Mouse (Mus musculus) embryonic stem cell, embryonic (primary cell): ENCODE data around the gene Dmpk.

Experiments used
- CTCF ChIA-PET, 4 experiments: fragments of 300-600 bp in 2 of 4; fragments of 350-600 bp in 2 of 4; sonication (Branson Sonifier 250); formaldehyde crosslinking; loops; one replicate each; lab custom pipeline; 2022; ENCODE audit warnings: inconsistent platforms in 2 of 4; lab: Charles Lee
- POLR2A ChIA-PET, 4 experiments: fragments of 300-600 bp in 2 of 4; fragments of 350-600 bp in 2 of 4; sonication (Branson Sonifier 250); formaldehyde crosslinking; loops; one replicate each; lab custom pipeline; 2022; ENCODE audit warnings: antibody characterized with exemption in 4 of 4, inconsistent platforms in 1 of 4; lab: Charles Lee

The Dmpk gene

GRCm38 (mm10) chr7:19084277-19084771 lies 675 bp downstream of the Dmpk start:
- POLR2A ChIA-PET, result interaction anchor here in 3 of 4 experiments (0.7 to 18.1 kb wide), 10 partner anchors 7 to 81 kb away, joined by 3 to 172 read pairs (median 4); partner anchors contain the start of genes Six5 (in 2 of the 3), Dmwd (in 1 of the 3) and Fbxo46 (in 1 of the 3)
- CTCF ChIA-PET, result interaction anchor here (0.9 to 15.2 kb wide), 11 partner anchors 9 to 80 kb away, joined by 3 to 356 read pairs (median 5); partner anchors contain the start of genes Dmwd (in 1 of the 4) and Fbxo46 (in 1 of the 4)

GRCm38 (mm10) chr7:19084921-19085473 lies 1.3 kb downstream of the Dmpk start:
- POLR2A ChIA-PET, result interaction anchor here in 3 of 4 experiments (0.5 to 18.1 kb wide), 11 partner anchors 7 to 82 kb away, joined by 3 to 172 read pairs (median 3); partner anchors contain the start of genes Dmwd (in 2 of the 3), Six5 (in 2 of the 3) and Rsph6a (in 1 of the 3)
- CTCF ChIA-PET, result interaction anchor here (0.6 to 15.2 kb wide), 11 partner anchors 8 to 193 kb away, joined by 3 to 356 read pairs (median 5); partner anchors contain the start of genes Dmwd (in 1 of the 4) and Fbxo46 (in 1 of the 4)

- POLR2A ChIA-PET, result interaction anchor here in 3 of 4 experiments (0.5 to 18.1 kb wide), 15 partner anchors 7 to 143 kb away, joined by 3 to 172 read pairs (median 4); partner anchors contain the start of genes Dmwd (in 2 of the 3), Six5 (in 2 of the 3), Fbxo46 (in 1 of the 3) and Mypop (in 1 of the 3)
- CTCF ChIA-PET, result interaction anchor here in 3 of 4 experiments (0.6 to 15.2 kb wide), 14 partner anchors 8 to 432 kb away, joined by 3 to 356 read pairs (median 4); partner anchors contain the start of genes Dmwd (in 1 of the 3), Fbxo46 (in 1 of the 3), Mypop (in 1 of the 3) and Nkpd1 (in 1 of the 3)
Observed at GRCm38 (mm10) chr7:19085495-19085894, 1.8 kb downstream of the Dmpk start.

- POLR2A ChIA-PET, result interaction anchor here in 3 of 4 experiments (0.5 to 18.1 kb wide), 18 partner anchors 7 to 182 kb away, joined by 3 to 172 read pairs (median 4); partner anchors contain the start of genes Dmwd (in 2 of the 3), Six5 (in 2 of the 3), Fbxo46 (in 1 of the 3) and Mypop (in 1 of the 3)
- CTCF ChIA-PET, result interaction anchor here in 3 of 4 experiments (0.6 to 15.2 kb wide), 14 partner anchors 8 to 432 kb away, joined by 3 to 356 read pairs (median 4); partner anchors contain the start of genes Dmwd (in 1 of the 3), Mypop (in 1 of the 3), Nkpd1 (in 1 of the 3) and Rsph6a (in 1 of the 3)
Observed at GRCm38 (mm10) chr7:19086042-19086441, 2.4 kb downstream of the Dmpk start.

GRCm38 (mm10) chr7:19086760-19087159 lies 3.1 kb downstream of the Dmpk start:
- CTCF ChIA-PET, result interaction anchor here in 3 of 4 experiments (0.9 to 15.2 kb wide), 5 partner anchors 14 to 77 kb away, joined by 3 to 356 read pairs (median 6); partner anchors contain the start of gene Dmwd (in 1 of the 3)

GRCm38 (mm10) chr7:19088813-19089212 lies 5.2 kb downstream of the Dmpk start:
- CTCF ChIA-PET, result interaction anchor here (0.5 to 15.2 kb wide), 38 partner anchors 8 to 212 kb away, joined by 3 to 356 read pairs (median 4); partner anchors contain the start of genes Rsph6a (in 3 of the 4), Dmwd (in 2 of the 4), Fbxo46 (in 1 of the 4) and Gm4969 (in 1 of the 4)
- POLR2A ChIA-PET, result interaction anchor here in 3 of 4 experiments (0.6 to 18.1 kb wide), 13 partner anchors 8 to 152 kb away, joined by 3 to 172 read pairs (median 3); partner anchors contain the start of genes Dmwd (in 2 of the 3), Fbxo46 (in 1 of the 3) and Rsph6a (in 1 of the 3)

More at GRCm38 (mm10) chr7:19086760-19087159, 3.1 kb downstream of the Dmpk start:
- POLR2A ChIA-PET, result interaction anchor here in 2 of 4 experiments (0.6 to 18.1 kb wide), 11 partner anchors 10 to 183 kb away, joined by 3 to 172 read pairs (median 4); partner anchors contain the start of genes Dmwd (in 2 of the 2), Fbxo46 (in 1 of the 2) and Rsph6a (in 1 of the 2)

GRCm38 (mm10) chr7:19091913-19092312 lies 8.3 kb downstream of the Dmpk start:
- CTCF ChIA-PET, result interaction anchor here (0.9 to 15.2 kb wide), 40 partner anchors 8 to 386 kb away, joined by 3 to 356 read pairs (median 6); partner anchors contain the start of genes Dmwd (in 3 of the 4), Dmpk (in 2 of the 4), Rsph6a (in 2 of the 4) and Eml2 (in 1 of the 4)
- POLR2A ChIA-PET, result interaction anchor here (0.7 to 18.1 kb wide), 35 partner anchors 8 to 217 kb away, joined by 3 to 172 read pairs (median 5); partner anchors contain the start of genes Rsph6a (in 3 of the 4), Dmpk (in 2 of the 4), Dmwd (in 2 of the 4) and Fbxo46 (in 2 of the 4)

GRCm38 (mm10) chr7:19092381-19093173 lies 8.9 kb downstream of the Dmpk start:
- ChIA-PET POLR2A (interaction anchor here (0.5 to 18.1 kb wide), 60 partner anchors 8 to 870 kb away, joined by 3 to 172 read pairs (median 5); partner anchors contain the start of genes Rsph6a (in 4 of the 4), Dmwd (in 3 of the 4), Dmpk (in 2 of the 4) and Fbxo46 (in 2 of the 4)), CTCF (interaction anchor here (0.6 to 15.2 kb wide), 79 partner anchors 9 to 580 kb away, joined by 3 to 356 read pairs (median 6); partner anchors contain the start of genes Rsph6a (in 4 of the 4), Dmwd (in 3 of the 4), Dmpk (in 2 of the 4) and Eml2 (in 2 of the 4))

GRCm38 (mm10) chr7:19093174-19093521 lies 9.5 kb downstream of the Dmpk start:
- CTCF ChIA-PET, result interaction anchor here (0.6 to 15.2 kb wide), 87 partner anchors 9 to 579 kb away, joined by 3 to 356 read pairs (median 5); partner anchors contain the start of genes Rsph6a (in 4 of the 4), Dmpk (in 3 of the 4), Dmwd (in 3 of the 4) and Eml2 (in 2 of the 4)
- POLR2A ChIA-PET, result interaction anchor here (0.5 to 18.1 kb wide), 71 partner anchors 7 to 871 kb away, joined by 3 to 172 read pairs (median 5); partner anchors contain the start of genes Rsph6a (in 4 of the 4), Dmwd (in 3 of the 4), Dmpk (in 2 of the 4) and Fbxo46 (in 2 of the 4)

GRCm38 (mm10) chr7:19093537-19094385 lies 10.1 kb downstream of the Dmpk start:
- ChIA-PET POLR2A (interaction anchor here in 3 of 4 experiments (0.5 to 18.1 kb wide), 71 partner anchors 8 to 871 kb away, joined by 3 to 172 read pairs (median 5); partner anchors contain the start of genes Dmwd (in 3 of the 3), Fbxo46 (in 3 of the 3), Rsph6a (in 3 of the 3) and Dmpk (in 2 of the 3)), CTCF (interaction anchor here (0.6 to 15.2 kb wide), 82 partner anchors 8 to 295 kb away, joined by 3 to 356 read pairs (median 6); partner anchors contain the start of genes Rsph6a (in 4 of the 4), Dmpk (in 3 of the 4), Dmwd (in 3 of the 4) and Eml2 (in 2 of the 4))

- ChIA-PET CTCF (interaction anchor here (0.6 to 15.2 kb wide), 21 partner anchors 13 to 187 kb away, joined by 3 to 356 read pairs (median 10); partner anchors contain the start of genes Dmwd (in 3 of the 4), Gm4969 (in 2 of the 4), Eml2 (in 1 of the 4) and Fbxo46 (in 1 of the 4)), POLR2A (interaction anchor here in 3 of 4 experiments (0.6 to 18.1 kb wide), 27 partner anchors 8 to 534 kb away, joined by 3 to 172 read pairs (median 7); partner anchors contain the start of genes Dmwd (in 3 of the 3), Fbxo46 (in 3 of the 3), Rsph6a (in 3 of the 3) and Dmpk (in 2 of the 3))
Observed at GRCm38 (mm10) chr7:19094471-19094825, 10.8 kb downstream of the Dmpk start, which contains the start of gene Six5. Six5 (plus strand) TSS chr7:19094594.

- ChIA-PET CTCF (interaction anchor here in 3 of 4 experiments (0.8 to 15.2 kb wide), 8 partner anchors 19 to 91 kb away, joined by 3 to 356 read pairs (median 12); partner anchors contain the start of genes Dmwd (in 3 of the 3), Foxa3 (in 1 of the 3) and Irf2bp1 (in 1 of the 3)), POLR2A (interaction anchor here in 2 of 4 experiments (0.8 to 18.1 kb wide), 24 partner anchors 9 to 534 kb away, joined by 3 to 172 read pairs (median 5); partner anchors contain the start of genes Dmpk (in 2 of the 2), Dmwd (in 2 of the 2), Fbxo46 (in 2 of the 2) and Gm4969 (in 2 of the 2))
Observed at GRCm38 (mm10) chr7:19094826-19095750, 11.4 kb downstream of the Dmpk start.

- ChIA-PET CTCF (interaction anchor here in 2 of 4 experiments (0.8 to 15.2 kb wide), 5 partner anchors 19 to 42 kb away, joined by 3 to 356 read pairs (median 3); partner anchors contain the start of gene Dmwd (in 1 of the 2)), POLR2A (interaction anchor here in 3 of 4 experiments (0.5 to 18.1 kb wide), 16 partner anchors 12 to 228 kb away, joined by 3 to 172 read pairs (median 4); partner anchors contain the start of genes Fbxo46 (in 2 of the 3), Gm4969 (in 2 of the 3), Dmpk (in 1 of the 3) and Dmwd (in 1 of the 3))
Observed at GRCm38 (mm10) chr7:19095751-19096110, 12.1 kb downstream of the Dmpk start.
